In the genomic region with DNA sequence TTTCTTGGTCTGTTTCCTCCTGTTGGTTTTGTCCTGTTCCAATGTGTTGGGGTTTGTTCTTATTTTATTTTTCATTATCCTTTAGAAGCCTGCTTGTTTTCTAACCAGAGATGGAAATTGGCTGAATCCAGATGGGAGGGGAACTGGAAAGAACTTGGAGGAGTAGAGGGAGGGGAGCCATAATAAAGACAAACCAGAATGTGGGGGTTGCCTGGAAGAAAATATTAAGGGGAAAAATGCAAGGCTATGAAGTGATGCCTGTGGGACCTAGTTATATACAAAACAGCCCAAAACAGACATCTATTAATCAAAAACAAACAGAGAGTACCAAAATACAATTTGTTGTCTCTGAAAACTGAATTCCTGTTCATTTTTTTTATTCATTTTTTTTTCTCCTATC, we compare ENCODE assay signal across 21 mouse cellular contexts.
A peak's percentile ranks its signal among the peaks of the same experiment; 100 is the strongest.
DNase-seq lines count a peak whose midpoint lies in the region; ATAC-seq and TF ChIP-seq lines count a peak whose summit lies in the region.
"Had no signal": no experiment of that assay in that cellular context is flagged by ENCODE, and none has a peak within 500 bp of the region (broad histone marks: within the 10 kb centered on the region; RNA-seq: fewer than 3 reads in every experiment).

No protein-coding gene starts in this region.

- no peak for TF ChIP-seq POLR2A in embryonic fibroblast, embryonic 13.5 days (IDR thresholded peaks at IDR 0.05; ENCODE audit: low read depth, low read length)

- no peak for DNase-seq in gastrocnemius, adult 2 months
- DNase-seq in gastrocnemius, postnatal 14 days: no peak
- DNase-seq: adrenal gland, adult 2 months; adrenal gland, postnatal 10 days; adrenal gland, postnatal 25 days; cerebellum, adult 11 months; cerebellum, adult 18-20 months; cerebellum, adult 8-10 months; cerebellum, adult 9-11 months; cerebellum, postnatal 14 days; cerebellum, postnatal 36 days; embryo, embryonic 11 days had no signal

- H3K9ac ChIP-seq in embryonic facial prominence, embryonic 15.5 days: no peak overlapping the region
- H3K9ac ChIP-seq: embryonic facial prominence, embryonic 12.5 days; forebrain, embryonic 12.5 days had no signal

- peak overlapping the region; percentile 72 for H3K27ac ChIP-seq in gastrocnemius, adult 2 months
- peak overlapping the region; percentile 29; the same call in 1 of the 2 replicates for H3K27ac ChIP-seq in embryonic facial prominence, embryonic 15.5 days (replicated peaks)
- H3K27ac ChIP-seq in embryonic fibroblast, embryonic 13.5 days (ENCODE audit: insufficient read depth, low read length): peak overlapping the region; percentile 29; the same call in 1 of the 2 replicates
- H3K27ac ChIP-seq: forebrain, embryonic 10.5 days; forebrain, embryonic 12.5 days had no signal

- no peaks in the 10 kb centered on the region for H3K27me3 ChIP-seq in embryonic facial prominence, embryonic 15.5 days
- H3K27me3 ChIP-seq: embryonic facial prominence, embryonic 12.5 days; forebrain, embryonic 12.5 days had no signal

- H3K4me3 ChIP-seq in gastrocnemius, adult 2 months: no peak overlapping the region
- H3K4me3 ChIP-seq in embryonic facial prominence, embryonic 15.5 days (replicated peaks): no peak overlapping the region
- H3K4me3 ChIP-seq in embryonic fibroblast, embryonic 13.5 days (ENCODE audit: insufficient read depth, low read length): no peak overlapping the region
- H3K4me3 ChIP-seq: embryonic facial prominence, embryonic 12.5 days; erythroblast, embryonic 14.5 days; forebrain, embryonic 10.5 days; forebrain, embryonic 12.5 days had no signal

- no peaks in the 10 kb centered on the region for H3K9me3 ChIP-seq in embryonic facial prominence, embryonic 15.5 days (replicated peaks)
- H3K9me3 ChIP-seq: embryonic facial prominence, embryonic 12.5 days; forebrain, embryonic 10.5 days; forebrain, embryonic 12.5 days had no signal

- ATAC-seq in embryonic facial prominence, embryonic 15.5 days (ENCODE audit: insufficient number of reproducible peaks, low FRiP score, low TSS enrichment, low read depth): peak; percentile 65; the same call in 1 of the 2 replicates
- no peak for ATAC-seq in granulocyte monocyte progenitor cell, adult 5-6 weeks (replicated peaks; ENCODE audit: poor library complexity, severe bottlenecking)
- ATAC-seq: forebrain, embryonic 14.5 days; forebrain, embryonic 16.5 days had no signal

- intact Hi-C loops in gastrocnemius, adult 2 months (cut with DNase I): no loop called here
- intact Hi-C loops in gastrocnemius, postnatal 14 days (cut with DNase I; ENCODE audit: low total_unique reads): no loop called here

- no peak for TF ChIP-seq CTCF in gastrocnemius, adult 2 months (IDR thresholded peaks at IDR 0.05)
- TF ChIP-seq CTCF in embryonic fibroblast, embryonic 13.5 days (IDR thresholded peaks at IDR 0.05; ENCODE audit: borderline replicate concordance, insufficient read depth, low read length): no peak

- H3K4me2 ChIP-seq in embryonic facial prominence, embryonic 15.5 days (replicated peaks): no peak overlapping the region
- H3K4me2 ChIP-seq: embryonic facial prominence, embryonic 12.5 days; forebrain, embryonic 12.5 days had no signal

- H3K36me3 ChIP-seq in embryonic facial prominence, embryonic 15.5 days: no peaks in the 10 kb centered on the region
- H3K36me3 ChIP-seq: embryonic facial prominence, embryonic 12.5 days; forebrain, embryonic 10.5 days; forebrain, embryonic 12.5 days had no signal

- peaks cover 22% of the 10 kb centered on the region for H3K4me1 ChIP-seq in embryonic facial prominence, embryonic 15.5 days
- peaks cover 6% of the 10 kb centered on the region for H3K4me1 ChIP-seq in embryonic fibroblast, embryonic 13.5 days (ENCODE audit: control insufficient read depth, insufficient read depth, low read length)
